Mouse (Mus musculus) cerebellum, adult 9-10 months (tissue): ENCODE results near the gene Trak1.
"Not testable (repeated sequence)": the region's sequence is repeated elsewhere in the genome, so short reads cannot be mapped to it uniquely, and the experiment has no call there.

Experiments used
- DNase-seq: peaks from one replicate; pipeline ENCODE4 v3.0.0; 2022

The Trak1 gene

GRCm38 (mm10) chr9:121443696-121444366 lies 146.5 kb downstream of the Trak1 start:
- no peak for DNase-seq

- DNase-seq, result peak; percentile 94
Measured at GRCm38 (mm10) chr9:121444367-121444707, 147.0 kb downstream of the Trak1 start.

GRCm38 (mm10) chr9:121445364-121445763 lies 148.1 kb downstream of the Trak1 start:
- DNase-seq, result peak; percentile 72

GRCm38 (mm10) chr9:121446431-121446831 lies 149.1 kb downstream of the Trak1 start:
- peak; percentile 72 for DNase-seq

GRCm38 (mm10) chr9:121452342-121452942 lies 155.1 kb downstream of the Trak1 start:
- not testable (repeated sequence) for DNase-seq

- DNase-seq, result no peak
Measured at GRCm38 (mm10) chr9:121454891-121455290, 157.6 kb downstream of the Trak1 start.

- no peak for DNase-seq
Measured at GRCm38 (mm10) chr9:121456739-121457515, 159.6 kb downstream of the Trak1 start.

GRCm38 (mm10) chr9:121458466-121458865 lies 161.2 kb downstream of the Trak1 start:
- DNase-seq, result peak; percentile 72

- DNase-seq, result no peak
Measured at GRCm38 (mm10) chr9:121459950-121460349, 162.6 kb downstream of the Trak1 start.

GRCm38 (mm10) chr9:121460527-121460926 lies 163.2 kb downstream of the Trak1 start:
- no peak for DNase-seq

- peak; percentile 10 for DNase-seq
Measured at GRCm38 (mm10) chr9:121467460-121467859, 170.2 kb downstream of the Trak1 start.

GRCm38 (mm10) chr9:121469711-121470110 lies 172.4 kb downstream of the Trak1 start:
- peak; percentile 24 for DNase-seq

- DNase-seq, result no peak
Measured at GRCm38 (mm10) chr9:121474771-121475170, 177.5 kb downstream of the Trak1 start.

GRCm38 (mm10) chr9:121475488-121476452 lies 178.5 kb downstream of the Trak1 start:
- DNase-seq, result peak; percentile 51

- DNase-seq, result peak; percentile 80
Measured at GRCm38 (mm10) chr9:121477305-121477911, 180.1 kb downstream of the Trak1 start.

- DNase-seq, result peak; percentile 80
Measured at GRCm38 (mm10) chr9:121479453-121479852, 182.2 kb downstream of the Trak1 start.

- no peak for DNase-seq
Measured at GRCm38 (mm10) chr9:121487216-121487615, 189.9 kb downstream of the Trak1 start.

GRCm38 (mm10) chr9:121491592-121492240 lies 194.4 kb downstream of the Trak1 start:
- no peak for DNase-seq

- no peak for DNase-seq
Measured at GRCm38 (mm10) chr9:121494006-121494767, 196.9 kb downstream of the Trak1 start.

- no peak for DNase-seq
Measured at GRCm38 (mm10) chr9:121495529-121495928, 198.2 kb downstream of the Trak1 start, which contains the start of gene Cck. Gene Cck, minus strand, starts transcription at chr9:121495694.

GRCm38 (mm10) chr9:121496102-121496501 lies 198.8 kb downstream of the Trak1 start:
- no peak for DNase-seq
